Mouse (Mus musculus) embryo, embryonic 11 days (tissue): Measurements from ENCODE around the gene Dnm3.

Experiments used
- DNase-seq: peaks from one replicate; pipeline ENCODE4 v3.0.0-alpha.2; 2015

The Dnm3 gene

DNA sequence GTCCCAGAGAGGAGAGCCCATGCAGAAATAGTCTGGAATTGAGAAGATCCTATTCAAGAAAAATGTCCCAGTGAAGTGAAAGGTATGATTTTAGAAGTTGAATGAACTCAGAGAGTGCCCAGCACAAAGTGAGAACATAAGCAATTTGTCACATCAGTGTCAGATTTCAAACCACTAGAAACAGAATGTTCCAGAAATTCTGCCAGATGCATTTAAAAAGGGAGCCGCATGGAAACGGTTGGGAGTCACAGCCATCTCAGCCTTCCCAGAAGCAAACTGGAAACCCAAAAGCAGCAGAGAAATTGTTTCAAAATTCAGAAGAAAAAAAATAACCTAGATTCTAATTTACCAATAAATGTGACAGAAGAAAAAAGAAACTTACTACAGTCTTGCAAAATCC is 154.7 kb downstream of the Dnm3 start:
- no peak for DNase-seq

GRCm38 (mm10) chr1:162313451-162314276 is 164.2 kb downstream of the Dnm3 start:
- peak; percentile 81 for DNase-seq

GRCm38 (mm10) chr1:162312621-162313020 is 165.2 kb downstream of the Dnm3 start:
- DNase-seq: no peak

DNA sequence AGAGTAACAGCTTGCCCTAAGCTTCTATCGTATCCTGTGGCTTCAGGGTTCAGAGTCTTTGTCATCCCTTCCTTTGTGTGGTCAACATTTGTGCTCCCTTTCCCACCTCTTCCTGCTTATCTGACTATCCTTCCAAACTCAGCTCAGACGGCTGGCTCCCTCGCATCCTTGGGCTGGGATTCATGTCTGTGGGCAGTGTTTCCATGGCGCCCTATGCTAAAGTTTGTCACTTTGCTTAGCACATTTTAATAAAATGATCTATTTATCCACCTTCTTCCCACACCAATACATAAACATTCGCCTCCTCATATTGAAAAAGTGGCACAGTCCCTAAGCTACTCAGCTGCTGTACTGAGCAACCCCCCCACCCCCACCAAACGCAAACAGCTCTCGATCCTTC is 165.7 kb downstream of the Dnm3 start:
- no peak for DNase-seq

GRCm38 (mm10) chr1:162305247-162305646 is 172.6 kb downstream of the Dnm3 start:
- no peak for DNase-seq

DNA sequence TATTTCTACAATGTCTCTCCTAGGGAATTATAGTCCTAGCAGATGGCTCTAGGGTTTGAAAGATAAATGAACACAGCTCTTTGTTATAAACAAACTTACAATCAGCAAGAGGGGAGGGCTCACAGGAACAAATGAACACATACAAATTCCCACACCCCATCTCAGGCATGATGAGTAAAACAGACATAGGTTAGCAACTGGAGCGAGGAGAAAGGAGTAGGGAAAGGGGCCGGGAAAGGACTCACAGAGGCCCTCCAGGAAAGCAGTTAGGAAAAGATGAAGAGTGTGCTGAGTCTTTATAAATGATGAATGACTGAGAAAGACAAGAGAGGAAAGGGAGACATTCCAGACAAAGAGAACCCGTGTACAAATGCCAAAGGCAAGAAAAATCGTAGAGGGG is 175.4 kb downstream of the Dnm3 start:
- peak; percentile 31 for DNase-seq

DNA sequence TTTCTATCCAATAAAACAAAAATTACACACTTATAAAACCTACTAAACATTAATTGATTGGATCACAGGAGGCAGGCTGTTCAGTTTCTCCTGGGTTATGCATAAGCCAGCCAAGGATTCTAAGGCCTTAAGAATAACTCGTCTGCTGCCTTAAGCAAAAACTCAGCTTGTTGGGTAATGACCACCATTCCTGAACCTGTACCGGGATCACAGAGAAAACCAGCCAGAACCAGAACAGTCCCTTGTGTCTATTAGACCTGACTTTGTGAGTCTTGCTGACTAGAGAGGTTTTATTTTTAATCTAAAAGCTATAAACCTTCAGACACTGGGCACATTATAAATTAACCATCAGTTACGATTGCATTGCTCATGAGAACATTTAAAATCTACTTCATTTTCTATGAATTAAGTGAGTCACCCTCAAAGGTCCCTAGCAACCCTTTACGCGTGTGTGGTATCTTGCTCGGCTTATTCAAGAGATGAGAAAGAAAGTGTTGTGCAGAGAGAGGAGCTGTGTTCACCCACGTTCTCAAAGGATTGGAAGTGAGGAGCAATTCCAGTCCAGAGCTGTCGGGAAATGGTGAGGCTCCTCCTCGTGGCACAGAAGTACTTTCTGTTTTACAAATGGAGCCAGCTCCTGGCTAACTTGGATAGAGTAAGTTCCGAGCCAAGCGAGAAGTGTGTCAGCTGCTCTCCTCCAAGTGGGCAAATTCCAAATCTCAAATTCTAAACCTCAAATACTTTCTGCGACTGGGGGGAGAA is 178.1 kb downstream of the Dnm3 start:
- no peak for DNase-seq

DNA sequence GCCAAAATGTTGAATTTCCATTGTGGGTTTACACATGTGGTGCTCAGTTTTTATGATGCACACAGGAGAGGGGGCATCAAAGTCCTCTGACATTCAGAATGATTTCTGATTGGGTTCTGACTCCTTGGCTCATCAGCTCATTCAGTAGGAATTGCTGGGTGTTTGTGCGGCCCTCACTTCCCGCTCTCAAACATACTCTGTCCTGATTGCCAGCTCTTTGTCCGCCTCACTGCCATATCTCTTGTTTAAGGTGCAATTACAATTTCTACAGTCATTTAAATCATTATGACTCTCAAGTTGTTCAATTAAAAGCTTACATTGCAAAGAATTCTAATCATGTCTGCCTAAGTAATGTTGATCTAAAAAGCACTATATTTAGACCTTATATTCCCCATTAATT is 179.3 kb downstream of the Dnm3 start:
- no peak for DNase-seq

GRCm38 (mm10) chr1:162295443-162295842 is 182.4 kb downstream of the Dnm3 start:
- no peak for DNase-seq

- DNase-seq: no peak
Observed at GRCm38 (mm10) chr1:162294572-162294910, 183.3 kb downstream of the Dnm3 start.

GRCm38 (mm10) chr1:162293732-162294571 is 183.9 kb downstream of the Dnm3 start:
- DNase-seq: no peak

DNA sequence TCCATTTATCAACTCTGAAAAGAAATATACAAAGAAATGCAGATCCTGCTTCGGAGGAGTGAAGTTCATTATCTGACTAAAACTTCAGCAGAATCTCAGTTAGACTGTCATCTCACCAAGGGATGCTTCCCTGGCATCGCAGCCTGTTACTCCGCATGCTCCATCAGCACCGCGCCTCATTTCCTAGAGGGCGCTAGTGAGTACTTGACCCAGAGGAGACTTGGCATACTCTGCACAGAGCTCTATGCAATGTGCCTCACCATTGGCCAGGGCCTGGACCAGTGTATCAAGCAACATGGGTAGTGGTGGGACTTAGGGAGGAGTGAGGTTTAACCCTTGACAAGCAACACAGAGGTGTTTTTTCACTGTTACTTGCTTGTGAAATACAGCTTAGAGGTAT is 190.9 kb downstream of the Dnm3 start:
- peak; percentile 48 for DNase-seq

GRCm38 (mm10) chr1:162281981-162282381 is 195.9 kb downstream of the Dnm3 start:
- peak; percentile 79 for DNase-seq

GRCm38 (mm10) chr1:162280052-162280451 is 197.8 kb downstream of the Dnm3 start:
- DNase-seq: no peak

GRCm38 (mm10) chr1:162276011-162276410 is 201.8 kb downstream of the Dnm3 start:
- peak; percentile 65 for DNase-seq

DNA sequence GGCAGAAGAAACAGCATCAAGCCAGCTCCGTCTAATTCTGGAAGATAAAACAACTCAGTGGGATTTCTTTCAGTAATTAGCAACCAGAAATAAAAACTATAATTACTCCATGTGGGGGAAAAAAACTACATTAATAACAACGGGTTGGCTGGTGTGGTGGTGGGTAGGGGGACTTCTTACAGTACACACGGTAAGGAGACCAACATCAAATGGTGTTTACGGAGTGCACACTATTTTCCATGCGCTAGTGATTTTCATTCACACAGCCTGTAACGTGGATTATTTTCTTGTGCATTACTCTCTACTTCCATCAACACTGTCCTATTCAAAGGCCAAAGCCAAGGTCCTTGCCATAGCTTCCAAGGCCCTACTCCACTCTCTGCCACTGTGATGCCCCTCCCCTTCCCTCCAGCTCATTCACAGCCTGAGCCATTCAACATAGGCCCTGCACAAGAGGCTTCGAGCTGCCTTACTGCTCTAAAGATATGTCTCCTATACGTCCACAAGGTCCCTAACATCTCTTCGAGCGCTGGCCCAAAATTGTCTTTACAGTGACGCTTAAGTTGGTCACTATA is 203.1 kb downstream of the Dnm3 start:
- DNase-seq: no peak

DNA sequence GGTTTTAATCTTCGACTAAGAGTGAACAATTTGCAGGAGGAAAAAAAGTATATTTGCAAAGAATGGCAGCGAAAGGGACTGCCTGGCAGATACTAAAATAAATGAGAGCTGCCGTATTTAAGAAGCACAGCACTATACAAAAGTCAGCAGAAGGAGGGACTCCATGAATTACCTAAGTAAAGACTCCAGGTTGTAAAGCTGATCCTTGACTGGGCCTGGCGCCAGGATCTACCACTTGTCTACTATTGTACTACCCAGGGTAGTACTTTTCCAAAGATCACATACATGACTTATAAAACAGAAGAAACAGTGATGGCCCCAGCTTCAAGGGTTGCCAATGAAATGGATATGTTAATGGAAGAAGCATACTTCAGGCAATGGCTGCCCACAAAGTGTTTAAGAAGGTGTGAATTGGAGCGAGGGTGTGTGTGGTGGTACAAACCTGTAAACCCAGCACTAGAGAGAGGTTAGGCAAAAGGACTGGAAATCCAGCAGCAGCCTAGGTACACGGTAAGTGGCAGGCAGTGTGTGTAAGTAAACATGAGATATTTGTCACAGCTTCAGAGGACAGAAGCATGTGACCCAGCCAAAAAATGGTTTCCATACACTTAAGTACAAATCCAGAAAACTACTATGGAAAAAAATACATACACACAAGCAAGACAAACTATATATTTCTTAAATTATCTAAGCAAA is 220.8 kb downstream of the Dnm3 start:
- DNase-seq: no peak

DNA sequence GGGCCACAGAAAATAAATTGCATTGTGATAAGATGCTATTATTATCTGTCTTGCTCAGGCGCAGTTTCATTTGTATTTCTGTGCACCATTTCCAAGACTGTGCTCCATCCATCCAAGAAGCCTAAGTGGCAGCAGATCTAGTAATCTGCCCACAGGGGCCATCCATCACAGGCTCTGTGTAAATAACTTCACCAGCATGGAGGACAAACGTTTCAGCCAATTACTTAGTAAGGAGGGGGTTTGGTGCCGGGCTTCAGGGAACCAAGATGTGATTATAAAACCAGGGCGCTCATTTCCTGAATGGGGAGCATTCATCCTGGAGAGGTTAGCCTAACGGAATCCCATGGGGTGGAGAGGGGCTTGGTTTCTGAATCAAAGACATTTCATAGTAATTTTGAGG is 222.9 kb downstream of the Dnm3 start:
- peak; percentile 74 for DNase-seq

- DNase-seq: peak; percentile 66
Observed at GRCm38 (mm10) chr1:162253971-162254641, 223.7 kb downstream of the Dnm3 start.

DNA sequence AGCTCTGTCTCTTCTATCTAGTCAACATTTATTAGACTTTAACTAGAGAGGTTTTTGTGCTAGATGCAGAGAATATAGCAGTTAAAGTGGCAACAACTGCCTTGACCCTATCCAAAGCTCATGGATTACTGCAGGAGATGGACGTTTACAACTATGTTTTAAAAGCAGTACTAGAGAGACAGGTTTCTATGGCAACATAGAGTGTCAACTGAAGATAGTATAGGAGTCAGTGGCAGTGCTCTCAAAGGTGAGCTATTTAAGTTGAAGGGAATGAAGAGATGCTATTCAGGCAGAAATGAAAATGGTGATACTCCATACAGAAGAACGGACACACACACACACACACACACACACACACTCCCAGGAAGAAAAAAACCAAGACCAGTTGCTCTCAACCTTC is 225.0 kb downstream of the Dnm3 start:
- no peak for DNase-seq

DNA sequence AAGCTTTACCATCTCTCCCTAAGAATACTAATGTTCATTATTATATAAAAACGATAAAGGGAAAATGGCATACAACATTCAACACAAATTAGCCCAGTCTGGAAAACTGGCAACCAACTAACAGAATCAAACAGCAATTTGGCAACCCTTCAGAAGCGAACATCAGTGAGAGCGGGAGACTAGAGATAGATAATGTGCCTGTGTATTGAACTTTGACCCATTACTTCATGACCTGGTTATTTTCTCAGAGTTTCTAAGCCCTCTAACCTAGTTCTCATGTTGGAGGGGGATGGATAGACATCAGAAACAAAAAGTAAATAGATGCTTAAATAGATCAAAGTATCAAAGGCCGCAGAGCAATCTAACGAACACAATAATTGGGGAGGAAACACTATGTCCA is 230.6 kb downstream of the Dnm3 start:
- DNase-seq: no peak

- peak; percentile 43 for DNase-seq
Observed at GRCm38 (mm10) chr1:162243651-162243990, 234.2 kb downstream of the Dnm3 start.
